Mouse (Mus musculus) ZHBTc4 (cell line): Measurements from ENCODE around the gene Gm16503.
"Not testable (repeated sequence)": the region's sequence is repeated elsewhere in the genome, so short reads cannot be mapped to it uniquely, and the experiment has no call there.

Experiments
- DNase-seq: peaks from one replicate; pipeline ENCODE4 v3.0.0-alpha.2; 2011; ENCODE audit warnings: low read depth, low spot score

The Gm16503 gene

DNA sequence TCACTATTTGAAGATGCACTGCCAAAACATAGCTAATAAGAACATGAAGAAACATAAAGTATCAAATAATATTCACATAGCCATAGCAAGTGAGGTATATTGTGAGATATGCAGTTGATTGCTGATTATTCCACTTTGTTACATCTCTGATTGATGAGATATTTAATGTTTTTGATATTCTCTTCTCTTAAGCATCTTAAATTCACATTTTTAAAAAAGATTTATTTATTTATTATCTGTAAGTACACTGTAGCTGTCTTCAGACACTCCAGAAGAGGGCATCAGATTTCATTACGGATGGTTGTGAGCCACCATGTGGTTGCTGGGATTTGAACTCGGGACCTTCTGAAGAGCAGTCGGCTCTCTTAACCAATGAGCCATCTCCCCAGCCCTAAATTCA lies at the start of gene Gm16503:
Gm16503 (plus strand) TSS at position 301 of the 400 bp plus-strand sequence.
- not testable (repeated sequence) for DNase-seq

DNA sequence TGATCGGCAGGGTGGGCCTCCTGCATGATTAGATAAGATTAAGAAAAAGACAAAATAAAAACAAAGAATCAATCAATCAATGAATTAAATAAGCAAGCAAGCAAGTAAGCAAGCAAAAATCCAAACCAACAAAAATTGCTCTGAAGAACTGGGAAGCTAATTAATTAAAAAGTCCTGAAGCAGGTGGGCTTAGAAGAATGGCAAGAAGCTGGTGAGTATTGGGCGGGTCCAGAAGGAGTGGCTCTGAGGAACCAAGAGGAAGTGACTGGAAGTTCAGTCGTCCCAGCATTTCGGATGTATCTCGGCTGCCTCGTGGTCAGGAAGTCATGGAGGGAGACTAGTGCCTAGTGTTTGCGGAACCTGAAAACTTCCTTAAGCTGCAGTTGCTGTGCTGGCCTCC lies 47.9 kb upstream of the Gm16503 start, which contains the start of gene Zfp982:
Zfp982 (plus strand) TSS at position 301 of the 400 bp plus-strand sequence.
- DNase-seq = not testable (repeated sequence)

DNA sequence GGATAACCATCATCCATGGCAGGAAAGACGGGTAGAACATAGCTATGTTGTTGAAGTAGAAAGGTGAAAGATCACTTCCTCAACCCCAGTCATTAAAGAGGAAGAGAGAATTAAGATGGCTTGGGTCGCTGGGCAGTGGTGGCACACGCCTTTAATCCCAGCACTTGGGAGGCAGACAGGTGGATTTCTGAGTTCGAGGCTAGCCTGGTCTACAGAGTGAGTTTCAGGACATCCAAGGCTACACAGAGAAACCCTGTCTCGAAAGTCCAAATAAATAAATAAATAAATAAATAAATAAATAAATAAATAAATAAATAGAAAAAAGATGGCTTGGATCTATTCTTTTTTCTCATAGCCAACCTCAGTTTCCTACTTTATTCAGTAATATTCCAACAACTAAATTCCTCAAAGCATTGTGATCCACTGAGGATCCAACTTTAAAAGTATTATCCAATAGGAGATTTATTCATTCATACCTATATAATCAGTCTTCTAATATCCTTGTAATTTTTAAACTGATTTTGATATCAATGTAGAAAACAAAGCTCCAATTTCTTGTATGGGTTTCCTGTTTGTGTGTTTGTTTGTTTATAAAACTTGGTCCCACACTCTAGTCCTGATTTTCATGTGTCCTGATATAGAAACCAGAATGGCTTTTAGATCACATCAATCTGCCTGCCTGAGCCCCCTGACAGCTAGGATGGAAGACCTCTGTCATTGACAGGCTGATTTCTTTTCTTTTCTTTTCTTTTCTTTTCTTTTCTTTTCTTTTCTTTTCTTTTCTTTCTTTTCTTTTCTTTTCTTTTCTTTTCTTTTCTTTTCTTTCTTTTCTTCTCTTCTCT lies 41.0 kb upstream of the Gm16503 start:
- not testable (repeated sequence) for DNase-seq

DNA sequence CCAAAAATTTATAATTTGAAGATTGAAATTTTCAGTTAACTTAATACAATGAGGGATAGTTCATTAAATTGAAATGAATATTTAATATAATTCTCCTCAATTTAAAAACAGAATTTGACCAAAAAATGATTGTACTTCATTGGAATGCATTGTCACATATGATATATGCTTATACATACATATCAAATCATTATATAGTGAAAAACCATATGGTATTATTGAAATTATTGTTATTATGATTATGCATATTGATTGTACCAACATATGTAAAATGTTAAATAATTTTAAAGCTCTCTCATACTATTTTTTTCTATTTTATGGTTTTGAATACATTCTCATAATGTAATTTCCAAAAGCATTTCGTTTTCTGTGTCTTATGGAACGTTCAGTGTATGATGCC lies 30.8 kb upstream of the Gm16503 start:
- no peak for DNase-seq

DNA sequence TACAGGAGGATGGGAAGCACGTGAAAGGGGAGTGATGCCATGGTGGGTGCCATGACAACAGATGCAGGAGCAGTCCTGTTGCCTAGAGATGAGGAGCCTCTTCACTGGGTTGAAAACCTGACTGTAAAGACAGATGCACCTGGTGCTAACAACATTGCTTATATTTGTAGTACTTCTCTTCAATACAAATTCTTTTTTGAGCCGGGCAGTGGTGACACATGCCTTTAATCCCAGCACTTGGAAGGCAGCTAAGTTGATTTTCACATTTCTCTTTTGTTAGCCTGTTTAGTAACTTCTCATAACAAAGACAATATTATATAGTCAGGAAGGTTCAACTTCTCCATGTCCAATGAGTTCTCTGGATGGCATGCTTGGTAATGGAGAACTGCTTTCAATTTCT lies 21.0 kb upstream of the Gm16503 start:
- DNase-seq = no peak

DNA sequence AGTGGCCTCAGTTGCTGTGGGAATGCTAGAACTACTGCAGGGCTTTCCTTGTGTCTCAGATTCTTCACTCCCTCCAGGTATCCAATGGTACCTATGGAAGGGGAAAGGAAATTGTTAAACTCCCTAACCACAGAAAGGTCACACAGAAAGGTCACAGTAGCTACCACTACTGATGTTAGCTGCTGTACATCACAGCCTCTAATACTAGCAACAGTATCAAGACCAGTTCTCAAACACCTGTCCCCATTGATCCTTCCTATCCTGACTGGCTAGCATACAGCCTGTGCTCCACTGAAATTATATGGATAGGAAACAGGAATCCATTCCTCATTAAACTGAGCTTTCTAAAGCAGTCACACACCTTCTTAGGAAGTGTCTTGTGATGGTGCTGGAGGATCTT lies 19.9 kb upstream of the Gm16503 start:
- DNase-seq = no peak

DNA sequence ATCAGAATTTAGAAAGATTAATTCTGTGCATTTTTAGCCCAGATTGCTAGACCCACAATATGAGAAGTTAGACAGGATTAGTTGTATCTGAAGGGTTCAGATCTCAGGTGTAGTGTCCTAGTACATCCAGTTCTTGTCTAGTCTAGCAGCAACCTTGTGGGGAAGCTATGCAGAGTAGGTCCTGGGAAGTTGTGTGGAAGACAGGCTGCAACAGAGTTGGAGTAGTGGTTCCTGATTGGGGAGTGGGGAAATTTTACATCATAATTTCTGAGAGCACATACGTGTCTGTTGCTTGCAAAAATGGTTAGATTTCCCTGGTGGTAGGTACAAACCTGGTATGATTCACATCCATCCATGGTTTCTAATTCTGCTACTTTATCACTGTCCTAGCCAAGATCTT lies 14.9 kb upstream of the Gm16503 start:
- no peak for DNase-seq

DNA sequence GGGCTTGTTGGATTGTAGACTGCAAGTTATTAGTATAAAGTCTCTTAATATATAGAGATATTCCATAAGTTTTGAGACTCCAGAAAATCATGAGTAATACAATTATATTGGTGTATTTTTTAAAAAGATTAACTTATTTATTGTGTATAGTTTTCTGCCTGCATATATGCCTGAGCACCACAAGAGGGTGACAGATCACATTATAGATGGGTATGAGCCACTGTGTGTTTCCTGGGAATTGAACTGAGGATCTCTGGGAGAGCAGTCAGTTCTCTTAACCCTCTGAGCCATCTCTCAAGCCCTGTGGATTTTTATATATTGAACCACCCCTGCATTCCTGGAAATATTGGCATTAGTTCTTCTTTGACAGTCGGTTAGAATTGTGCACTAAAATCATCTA lies 9.7 kb upstream of the Gm16503 start:
- DNase-seq = peak; percentile 72

DNA sequence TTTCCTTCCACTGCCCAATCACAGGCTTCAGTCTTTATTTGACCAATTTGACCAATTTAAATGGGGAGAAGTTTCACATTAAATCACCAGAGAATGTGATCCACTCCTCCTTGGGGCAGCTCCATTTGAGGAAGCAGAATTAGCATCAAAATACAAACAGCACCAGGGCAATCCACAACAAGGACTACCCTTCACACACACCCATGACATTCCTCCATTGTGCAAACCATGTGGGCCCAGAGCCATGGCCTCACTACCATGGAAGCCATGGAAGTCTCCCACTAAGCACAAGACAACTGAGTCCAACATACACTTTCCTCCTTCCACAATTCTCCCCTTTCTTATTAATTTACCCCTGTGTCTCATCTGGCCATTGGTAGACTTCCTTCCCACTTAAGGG lies 4.1 kb upstream of the Gm16503 start:
- peak; percentile 79 for DNase-seq

DNA sequence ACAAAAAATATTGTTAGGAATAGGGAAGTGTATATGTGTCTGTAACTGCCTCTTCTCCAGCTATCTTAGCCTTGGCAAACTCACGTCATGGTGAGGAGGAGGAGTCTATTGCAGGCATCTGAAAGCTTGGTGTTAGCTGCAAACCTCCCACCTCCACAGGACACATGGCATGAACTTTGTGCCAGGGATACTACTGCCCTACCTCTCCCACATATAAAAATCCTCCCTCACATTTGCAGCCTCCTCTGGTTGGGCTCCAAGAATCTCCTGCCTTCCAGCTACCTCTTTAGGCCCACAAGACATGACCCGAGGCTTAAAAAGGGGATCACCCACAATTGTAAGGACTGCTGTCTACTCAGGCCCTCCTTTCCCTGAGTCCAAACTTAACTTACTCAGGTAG lies 2.3 kb upstream of the Gm16503 start:
- no peak for DNase-seq

DNA sequence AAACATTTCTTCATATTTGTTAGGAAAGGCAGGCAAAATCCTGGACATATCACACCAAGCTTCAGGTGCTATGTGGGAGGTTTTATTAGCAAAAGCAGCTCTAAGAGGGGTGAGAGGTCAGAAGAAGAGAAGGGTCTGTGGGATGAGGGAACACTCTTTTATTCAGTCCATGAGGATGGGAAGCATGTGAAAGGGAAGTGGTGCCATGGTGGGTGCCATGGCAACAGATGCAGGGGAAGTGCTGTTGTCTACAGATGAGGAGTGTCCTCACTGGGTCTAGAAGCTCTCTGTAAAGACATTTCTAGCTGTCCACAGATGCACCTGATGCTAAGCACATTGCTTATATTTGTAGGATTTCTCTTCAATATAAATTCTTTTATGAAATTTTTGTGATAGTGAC lies 1.1 kb downstream of the Gm16503 start:
- peak; percentile 40 for DNase-seq

DNA sequence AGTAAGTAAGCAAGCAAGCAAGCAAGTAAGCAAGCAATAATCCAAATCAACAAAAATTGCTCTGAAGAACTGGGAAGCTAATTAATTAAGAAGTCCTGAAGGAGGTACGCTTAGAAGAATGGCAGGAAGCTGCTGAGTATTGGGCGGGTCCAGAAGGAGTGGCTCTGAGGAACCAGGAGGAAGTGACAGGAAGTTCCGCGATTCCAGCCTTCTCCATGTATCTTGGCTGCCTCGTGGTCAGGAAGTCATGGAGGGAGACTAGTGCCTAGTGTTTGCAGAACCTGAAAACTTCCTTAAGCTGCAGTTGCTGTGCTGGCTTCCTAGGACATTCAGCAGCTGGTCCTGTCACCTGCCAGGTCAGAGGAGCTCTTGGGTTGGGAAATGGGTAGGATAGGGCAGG lies 13.1 kb downstream of the Gm16503 start, which contains the start of gene Zfp985:
Zfp985 (plus strand) TSS at position 207 of the 400 bp plus-strand sequence.
- DNase-seq = peak; percentile 72

DNA sequence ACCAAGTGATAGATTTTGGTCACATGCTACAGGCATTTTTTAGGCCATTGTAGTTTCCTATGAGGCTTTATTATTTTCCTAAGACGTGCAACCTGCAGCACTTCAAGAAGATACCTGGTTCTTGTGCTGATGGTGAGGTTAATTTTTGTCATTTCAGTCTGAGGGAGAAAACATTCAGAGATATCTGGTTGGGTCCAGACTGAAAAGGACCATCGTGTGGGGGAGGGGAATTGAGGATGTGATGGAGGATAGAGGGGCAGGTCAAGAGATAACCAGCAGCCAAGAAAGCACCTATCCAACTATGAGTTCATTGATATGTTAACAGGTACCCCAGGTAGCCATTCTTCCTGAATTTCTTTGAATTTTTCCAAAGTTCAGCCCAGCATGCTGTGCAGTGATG lies 14.3 kb downstream of the Gm16503 start:
- DNase-seq = not testable (repeated sequence)

DNA sequence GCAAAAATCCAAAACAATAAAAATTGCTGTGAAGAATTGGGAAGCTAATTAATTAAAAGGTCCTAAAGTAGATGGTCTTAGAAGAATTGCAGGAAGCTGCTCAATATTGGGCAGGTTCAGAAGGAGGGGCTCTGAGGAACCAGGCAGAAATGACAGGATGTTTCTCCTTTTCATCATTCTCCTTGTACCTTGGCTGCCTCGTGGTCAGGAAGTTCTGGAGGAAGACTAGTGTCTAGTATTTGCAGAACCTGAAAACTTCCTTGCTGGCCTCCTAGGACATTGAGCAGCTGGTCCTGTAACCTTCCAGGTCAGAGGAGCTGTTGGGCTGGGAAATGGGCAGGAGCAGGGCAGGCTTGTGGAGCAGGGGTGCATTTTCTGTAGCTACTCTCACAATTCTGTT lies 16.9 kb downstream of the Gm16503 start:
- DNase-seq = not testable (repeated sequence)

DNA sequence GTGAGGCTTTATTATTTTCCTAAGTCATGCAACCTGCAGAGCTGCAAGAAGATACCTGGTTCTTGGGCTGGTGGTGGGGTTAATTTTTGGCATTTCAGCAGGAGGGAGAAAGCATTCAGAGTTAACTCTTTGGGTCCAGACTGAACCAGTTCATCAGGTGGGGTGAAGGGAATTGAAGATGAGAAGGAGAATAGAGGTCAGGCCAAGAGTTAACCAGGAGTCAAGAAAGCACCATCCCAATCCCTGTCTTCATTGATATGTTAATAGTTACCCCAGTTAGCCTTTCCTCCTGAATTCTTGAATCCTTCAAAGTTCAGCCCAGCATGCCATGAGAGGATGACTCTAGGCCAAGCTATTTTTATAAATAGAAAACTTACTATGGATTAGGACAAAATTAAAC lies 18.0 kb downstream of the Gm16503 start:
- peak; percentile 78 for DNase-seq

DNA sequence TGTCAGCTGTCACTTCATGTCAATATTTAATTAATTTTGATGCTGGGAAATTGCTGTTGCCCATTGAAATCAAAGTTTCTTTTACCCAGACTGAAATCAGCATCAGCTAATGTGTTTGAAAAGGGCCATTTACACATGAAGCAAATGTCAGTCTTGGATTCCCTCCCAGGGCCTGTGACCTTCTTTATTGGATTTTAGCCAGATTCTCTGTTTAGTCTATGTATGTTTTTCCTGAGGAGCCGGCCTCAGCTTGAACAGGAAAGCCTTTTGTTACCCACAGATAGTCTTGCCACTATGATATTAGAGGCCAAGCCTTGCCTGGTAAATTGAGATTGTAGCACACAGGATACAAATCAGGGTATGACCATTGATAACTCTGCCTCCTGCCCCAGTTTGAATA lies 19.1 kb downstream of the Gm16503 start:
- DNase-seq = peak; percentile 64

DNA sequence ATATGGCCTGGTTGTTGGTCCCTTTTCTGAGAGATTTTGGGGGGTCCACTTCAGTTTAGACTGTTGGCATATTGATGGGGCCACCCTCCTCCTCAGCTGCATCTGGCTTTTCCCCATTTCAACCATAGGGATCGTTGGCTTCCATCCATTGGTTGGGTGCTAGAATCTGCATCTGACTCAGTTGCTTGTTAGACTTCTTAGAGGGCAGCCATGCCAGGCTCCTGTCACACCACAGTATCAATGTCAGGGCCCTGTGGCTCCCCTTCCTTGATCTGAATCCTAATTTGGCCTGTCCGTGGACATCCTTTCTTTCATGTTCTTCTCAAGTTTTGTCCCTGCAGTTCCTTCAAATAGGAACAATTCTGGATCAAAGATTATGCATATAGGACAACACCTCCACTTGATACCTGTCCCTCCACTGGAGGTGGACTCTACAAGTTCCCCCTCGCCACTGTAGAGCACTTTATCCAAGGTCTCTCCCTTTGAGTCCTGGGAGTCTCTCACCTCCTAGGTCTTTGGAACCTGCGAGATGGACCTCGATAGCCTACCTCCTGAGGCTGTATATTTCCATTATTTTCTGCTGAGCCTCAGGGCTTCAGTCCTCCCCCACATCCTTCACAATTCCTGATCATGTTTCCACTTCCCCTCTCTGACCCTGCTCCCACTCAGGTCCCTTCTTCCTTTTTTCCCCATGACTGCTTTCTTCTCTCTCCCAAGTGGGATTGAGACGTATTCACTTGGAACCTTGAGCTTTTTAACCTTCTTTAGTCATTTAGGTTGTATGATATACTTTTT lies 25.6 kb downstream of the Gm16503 start:
- DNase-seq = no peak

DNA sequence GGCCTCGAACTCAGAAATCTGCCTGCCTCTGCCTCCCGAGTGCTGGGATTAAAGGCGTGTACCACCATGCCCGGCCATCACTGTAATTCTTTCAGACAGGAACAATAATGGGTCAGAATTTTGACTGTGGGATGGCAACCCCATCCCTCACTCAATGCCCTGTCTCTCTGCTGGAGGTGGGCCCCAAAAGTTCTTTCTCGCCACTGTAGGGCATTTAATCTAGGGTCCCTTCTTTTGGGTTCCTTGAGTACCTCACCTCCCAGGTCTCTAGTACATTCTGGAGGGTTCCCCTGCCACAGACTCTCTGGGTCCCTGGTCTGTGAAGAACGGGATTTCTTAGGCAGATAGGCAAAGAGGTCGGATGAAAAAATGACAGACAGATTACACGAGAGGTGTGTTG lies 31.1 kb downstream of the Gm16503 start:
- not testable (repeated sequence) for DNase-seq

DNA sequence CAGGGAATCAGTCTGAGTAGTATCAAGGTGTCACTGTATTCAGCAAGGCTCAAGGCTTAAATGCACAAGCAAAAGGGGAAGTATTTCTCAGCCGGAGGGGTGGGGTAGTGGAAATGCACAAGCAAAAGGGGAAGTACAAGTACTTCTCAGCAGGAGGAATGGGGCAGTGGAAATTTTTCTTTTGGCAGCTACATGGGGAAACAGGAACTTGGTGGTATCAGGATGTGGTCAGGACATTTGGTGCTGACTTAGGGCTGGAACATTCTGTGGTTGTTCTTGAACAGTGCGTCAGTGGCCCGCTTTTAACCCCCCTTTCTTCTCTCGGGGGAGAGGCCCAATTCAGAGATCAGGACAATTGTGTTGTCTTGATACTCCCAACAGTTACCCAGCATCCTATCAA lies 39.4 kb downstream of the Gm16503 start:
- DNase-seq = not testable (repeated sequence)

DNA sequence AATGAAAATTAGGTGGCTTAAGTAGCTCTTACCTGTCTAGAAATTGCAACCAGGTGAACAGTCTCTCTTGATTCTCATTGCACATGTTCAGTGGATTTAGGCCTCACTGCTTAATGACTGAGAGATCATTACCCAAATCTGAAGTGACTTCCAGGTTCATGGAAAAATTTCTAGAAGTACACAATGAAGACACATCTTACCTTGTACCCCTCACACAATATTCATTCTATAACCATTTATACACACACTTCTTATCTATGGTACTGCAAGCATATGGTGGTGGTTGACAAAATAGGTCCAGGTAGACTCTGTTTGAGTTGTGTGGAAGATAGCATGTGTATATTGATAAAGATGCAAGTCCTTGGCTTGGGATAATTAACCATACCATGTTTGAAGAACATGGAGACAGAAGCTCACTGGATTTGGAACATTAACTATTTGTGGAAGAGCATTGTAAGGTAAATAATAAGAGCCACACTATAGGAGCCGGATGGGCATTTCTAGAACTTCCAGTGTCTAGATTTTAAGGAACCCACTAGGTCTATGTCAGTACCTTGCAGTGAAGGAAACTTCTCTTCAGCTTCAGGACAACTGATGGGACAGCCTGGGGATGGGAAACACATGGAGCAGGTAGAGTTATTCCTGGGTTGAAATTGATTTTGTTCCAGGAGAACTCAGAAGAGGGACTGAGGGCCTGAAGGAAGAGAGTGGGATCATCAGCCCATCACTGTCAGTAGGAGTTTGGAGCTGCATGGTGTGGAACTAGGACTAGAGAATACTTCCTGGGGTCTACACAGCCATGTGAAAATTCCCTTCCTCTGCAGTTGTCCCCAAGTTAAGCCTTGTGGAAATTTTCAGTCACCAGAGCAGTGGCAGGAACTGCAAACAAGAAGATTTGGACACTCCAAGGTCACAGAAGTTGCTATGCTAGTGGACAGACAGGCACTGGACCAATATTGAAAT lies 46.8 kb downstream of the Gm16503 start:
- DNase-seq = no peak
